ENCODE assay signal across 10 mouse cellular contexts in the genomic region with DNA sequence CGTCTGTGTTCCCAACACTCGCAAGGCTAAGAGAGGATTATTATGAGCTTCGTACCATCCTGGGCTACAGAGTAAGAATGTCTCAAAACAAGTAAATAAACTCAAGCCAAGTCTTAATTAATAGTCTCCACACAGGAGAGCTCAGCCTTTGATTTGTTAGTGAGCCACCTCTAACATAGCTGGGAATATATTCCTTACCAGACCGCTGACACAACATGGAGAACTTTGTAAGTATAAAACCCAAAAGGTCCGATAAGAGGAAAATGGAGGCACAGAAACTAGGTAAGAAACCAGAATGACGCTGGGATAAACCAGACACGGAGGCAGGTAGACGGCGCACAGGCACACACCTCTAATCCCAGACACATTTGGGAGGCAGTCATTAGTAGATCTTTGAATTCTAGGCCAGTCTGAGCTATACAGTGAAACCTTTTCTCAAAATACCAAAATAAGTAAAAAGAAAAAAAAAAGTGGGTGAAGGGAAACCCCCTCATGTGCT. TPM values are rescaled to one million over a fixed set of nuclear protein-coding genes. Genes with fewer than 3 reads are reported as not detected.
DNase-seq lines count a peak whose midpoint lies in the region; ATAC-seq and TF ChIP-seq lines count a peak whose summit lies in the region.
"Had no signal": no experiment of that assay in that cellular context is flagged by ENCODE, and none has a peak within 500 bp of the region (broad histone marks: within the 10 kb centered on the region; RNA-seq: fewer than 3 reads in every experiment).

No protein-coding gene starts in this region.

- DNase-seq in embryonic facial prominence, embryonic 10.5 days (ENCODE audit: low spot score): no peak
- DNase-seq in kidney, adult 11 months: no peak
- DNase-seq in liver, embryonic 14.5 days (ENCODE audit: low read depth in 3 of 3, low spot score in 3 of 3): no peak
- no peak for DNase-seq in urinary bladder, postnatal 25 days (ENCODE audit: low spot score)
- DNase-seq in midbrain, embryonic 14.5 days: no peak
- DNase-seq: cerebellum, adult 18-20 months; right cerebral cortex, postnatal 4 days had no signal

- H3K4me1 ChIP-seq in embryonic facial prominence, embryonic 13.5 days: peaks cover 51% of the 10 kb centered on the region
- H3K4me1 ChIP-seq in embryonic facial prominence, embryonic 10.5 days: peaks cover 59% of the 10 kb centered on the region
- H3K4me1 ChIP-seq in kidney, embryonic 15.5 days: peaks cover 58% of the 10 kb centered on the region
- H3K4me1 ChIP-seq in E14TG2a.4 (replicated peaks; ENCODE audit: low read depth, low read length): peaks cover 95% of the 10 kb centered on the region
- peaks cover 39 to 47% of the 10 kb centered on the region in 2 experiments for H3K4me1 ChIP-seq in liver, embryonic 14.5 days (replicated peaks; ENCODE audit: control insufficient read depth in 2 of 2, insufficient read depth in 2 of 2, low read length in 1 of 2)
- peaks cover 14% of the 10 kb centered on the region for H3K4me1 ChIP-seq in midbrain, embryonic 14.5 days (ENCODE audit: control insufficient read depth, insufficient read depth, low read length)

- H3K36me3 ChIP-seq in embryonic facial prominence, embryonic 13.5 days: no peaks in the 10 kb centered on the region
- no peaks in the 10 kb centered on the region for H3K36me3 ChIP-seq in embryonic facial prominence, embryonic 10.5 days (replicated peaks)
- H3K36me3 ChIP-seq in kidney, embryonic 15.5 days: no peaks in the 10 kb centered on the region
- H3K36me3 ChIP-seq in E14TG2a.4 (ENCODE audit: insufficient read depth, low read length): peaks cover 20% of the 10 kb centered on the region; the same call in 1 of the 2 replicates
- no peaks in the 10 kb centered on the region for H3K36me3 ChIP-seq in liver, embryonic 14.5 days (replicated peaks; ENCODE audit: control insufficient read depth, insufficient read depth, low read depth)
- no peaks in the 10 kb centered on the region for H3K36me3 ChIP-seq in midbrain, embryonic 14.5 days (ENCODE audit: control insufficient read depth, insufficient read depth, low read length)

- peak overlapping the region; percentile 19 for H3K4me2 ChIP-seq in embryonic facial prominence, embryonic 13.5 days
- peak overlapping the region; percentile 60 for H3K4me2 ChIP-seq in kidney, embryonic 15.5 days
- H3K4me2 ChIP-seq in liver, embryonic 14.5 days (ENCODE audit: low read depth): peak overlapping the region; percentile 69
- H3K4me2 ChIP-seq in midbrain, embryonic 14.5 days (ENCODE audit: low read length): no peak overlapping the region

- H3K4me3 ChIP-seq in embryonic facial prominence, embryonic 13.5 days: no peak overlapping the region
- H3K4me3 ChIP-seq in embryonic facial prominence, embryonic 10.5 days: no peak overlapping the region
- 0 out of 2 replicates have a peak overlapping the region, but pooled peaks have one; percentile 41 for H3K4me3 ChIP-seq in kidney, embryonic 15.5 days (replicated peaks)
- H3K4me3 ChIP-seq in E14TG2a.4 (replicated peaks; ENCODE audit: low read length): peak overlapping the region; percentile 87
- peak overlapping the region in 1 of 2 experiments; percentile 58; a peak in 2 of 4 replicates for H3K4me3 ChIP-seq in liver, embryonic 14.5 days (ENCODE audit: insufficient read depth in 1 of 2, low read depth in 2 of 2, low read length in 2 of 2)
- H3K4me3 ChIP-seq in midbrain, embryonic 14.5 days (replicated peaks; ENCODE audit: low read depth, low read length): no peak overlapping the region

- TF ChIP-seq CTCF in E14TG2a.4 (conservative IDR thresholded peaks at IDR 0.05; ENCODE audit: low read length): no peak
- no peak for TF ChIP-seq CTCF in liver, embryonic 14.5 days (IDR thresholded peaks at IDR 0.05; ENCODE audit: low read depth)

- H3K27me3 ChIP-seq in embryonic facial prominence, embryonic 13.5 days: no peaks in the 10 kb centered on the region
- no peaks in the 10 kb centered on the region for H3K27me3 ChIP-seq in embryonic facial prominence, embryonic 10.5 days (replicated peaks; ENCODE audit: low read depth, poor library complexity, severe bottlenecking)
- H3K27me3 ChIP-seq in kidney, embryonic 15.5 days: no peaks in the 10 kb centered on the region
- H3K27me3 ChIP-seq in E14TG2a.4 (ENCODE audit: insufficient read depth, low read length): no peaks in the 10 kb centered on the region
- no peaks in the 10 kb centered on the region for H3K27me3 ChIP-seq in liver, embryonic 14.5 days (ENCODE audit: control insufficient read depth, insufficient read depth, low read length)
- H3K27me3 ChIP-seq in midbrain, embryonic 14.5 days (ENCODE audit: control insufficient read depth, insufficient read depth, low read length): no peaks in the 10 kb centered on the region

- no peak overlapping the region for H3K27ac ChIP-seq in embryonic facial prominence, embryonic 13.5 days
- H3K27ac ChIP-seq in embryonic facial prominence, embryonic 10.5 days (replicated peaks): no peak overlapping the region
- 0 out of 2 replicates have a peak overlapping the region, but pooled peaks have one; percentile 24 for H3K27ac ChIP-seq in kidney, embryonic 15.5 days
- H3K27ac ChIP-seq in liver, embryonic 14.5 days: peak overlapping the region; percentile 78
- H3K27ac ChIP-seq in midbrain, embryonic 14.5 days (replicated peaks; ENCODE audit: low read depth, low read length): no peak overlapping the region

- TF ChIP-seq EP300 in liver, embryonic 14.5 days (IDR thresholded peaks at IDR 0.05; ENCODE audit: low read depth): no peak

- H3K9ac ChIP-seq in embryonic facial prominence, embryonic 13.5 days: 0 out of 2 replicates have a peak overlapping the region, but pooled peaks have one; percentile 16
- H3K9ac ChIP-seq in kidney, embryonic 15.5 days: no peak overlapping the region
- peak overlapping the region; percentile 87 for H3K9ac ChIP-seq in liver, embryonic 14.5 days (replicated peaks)
- no peak overlapping the region for H3K9ac ChIP-seq in midbrain, embryonic 14.5 days (replicated peaks; ENCODE audit: low read length)

- no peaks in the 10 kb centered on the region for H3K9me3 ChIP-seq in embryonic facial prominence, embryonic 13.5 days
- no peaks in the 10 kb centered on the region for H3K9me3 ChIP-seq in embryonic facial prominence, embryonic 10.5 days
- H3K9me3 ChIP-seq in kidney, embryonic 15.5 days (replicated peaks): no peaks in the 10 kb centered on the region
- no peaks in the 10 kb centered on the region for H3K9me3 ChIP-seq in E14TG2a.4 (ENCODE audit: low read length)
- H3K9me3 ChIP-seq in liver, embryonic 14.5 days (ENCODE audit: control insufficient read depth, low read length): no peaks in the 10 kb centered on the region
- no peaks in the 10 kb centered on the region for H3K9me3 ChIP-seq in midbrain, embryonic 14.5 days (ENCODE audit: control insufficient read depth, low read length)

- 86% methylated on average over 9 of the region's 9 CpGs for WGBS in embryonic facial prominence, embryonic 13.5 days
- WGBS in embryonic facial prominence, embryonic 10.5 days: 91% methylated on average over 9 of the region's 9 CpGs
- 87% methylated on average over 9 of the region's 9 CpGs for WGBS in kidney, embryonic 15.5 days
- 86% methylated on average over 9 of the region's 9 CpGs for WGBS in liver, embryonic 14.5 days (ENCODE audit: insufficient replicate concordance)
- 90% methylated on average over 9 of the region's 9 CpGs for WGBS in midbrain, embryonic 14.5 days

- ATAC-seq in embryonic facial prominence, embryonic 13.5 days (ENCODE audit: insufficient number of reproducible peaks, insufficient read depth, low FRiP score, low TSS enrichment, low read depth): no peak
- ATAC-seq in kidney, embryonic 15.5 days (replicated peaks; ENCODE audit: low FRiP score): no peak
- no peak for ATAC-seq in liver, embryonic 14.5 days (ENCODE audit: insufficient read depth)
- no peak for ATAC-seq in midbrain, embryonic 14.5 days (ENCODE audit: low FRiP score, low TSS enrichment)

RNA-seq across cellular contexts. Expression of a gene that starts 34.1 kb away (rescaled TPM):
- 30.6 and 34.0 TPM in 2 replicates for polyA plus RNA-seq in embryonic facial prominence, embryonic 13.5 days (2015; fragmentation: Nextera tagmentation; extraction: Ambion mirVana)
- 44.6 and 45.4 TPM in 2 replicates for polyA plus RNA-seq in embryonic facial prominence, embryonic 10.5 days (2016; fragmentation: Nextera tagmentation; extraction: Ambion mirVana)
- 40.2 and 43.1 TPM in 2 replicates for polyA plus RNA-seq in kidney, embryonic 15.5 days (2015; fragmentation: Nextera tagmentation; extraction: Ambion mirVana)
- polyA plus RNA-seq in liver, embryonic 14.5 days (2012; rRNA removed): 5.9 and 6.7 TPM in 2 replicates
- 6.6 and 8.4 TPM in 2 replicates for polyA plus RNA-seq in liver, embryonic 14.5 days (2014; fragmentation: Nextera tagmentation; extraction: Ambion mirVana)
- 8.3 and 12.2 TPM in 2 replicates for polyA plus RNA-seq in midbrain, embryonic 14.5 days (2014; fragmentation: Nextera tagmentation; extraction: Ambion mirVana)

RNA-seq across cellular contexts. Expression of a gene that starts 36.7 kb away (rescaled TPM):
- 3.1 and 4.5 TPM in 2 replicates for polyA plus RNA-seq in embryonic facial prominence, embryonic 13.5 days (2015; fragmentation: Nextera tagmentation; extraction: Ambion mirVana)
- 2.5 and 2.9 TPM in 2 replicates for polyA plus RNA-seq in embryonic facial prominence, embryonic 10.5 days (2016; fragmentation: Nextera tagmentation; extraction: Ambion mirVana)
- 8.1 and 8.5 TPM in 2 replicates for polyA plus RNA-seq in kidney, embryonic 15.5 days (2015; fragmentation: Nextera tagmentation; extraction: Ambion mirVana)
- polyA plus RNA-seq in liver, embryonic 14.5 days (2012; rRNA removed): 5.3 and 5.8 TPM in 2 replicates
- polyA plus RNA-seq in liver, embryonic 14.5 days (2014; fragmentation: Nextera tagmentation; extraction: Ambion mirVana): 3.2 and 4.6 TPM in 2 replicates
- polyA plus RNA-seq in midbrain, embryonic 14.5 days (2014; fragmentation: Nextera tagmentation; extraction: Ambion mirVana): 0.73 and 1.2 TPM in 2 replicates

RNA-seq across cellular contexts. Expression of a gene that starts 53.0 kb away (rescaled TPM):
- 3.8 and 4.7 TPM in 2 replicates for polyA plus RNA-seq in embryonic facial prominence, embryonic 13.5 days (2015; fragmentation: Nextera tagmentation; extraction: Ambion mirVana)
- polyA plus RNA-seq in embryonic facial prominence, embryonic 10.5 days (2016; fragmentation: Nextera tagmentation; extraction: Ambion mirVana): 6.8 and 7.4 TPM in 2 replicates
- polyA plus RNA-seq in kidney, embryonic 15.5 days (2015; fragmentation: Nextera tagmentation; extraction: Ambion mirVana): 4.2 and 4.7 TPM in 2 replicates
- 2.2 and 2.4 TPM in 2 replicates for polyA plus RNA-seq in liver, embryonic 14.5 days (2012; rRNA removed)
- polyA plus RNA-seq in liver, embryonic 14.5 days (2014; fragmentation: Nextera tagmentation; extraction: Ambion mirVana): 1.1 TPM in 2 replicates
- 9.9 and 10.8 TPM in 2 replicates for polyA plus RNA-seq in midbrain, embryonic 14.5 days (2014; fragmentation: Nextera tagmentation; extraction: Ambion mirVana)

Comparison
In these comparisons a context has a peak if more than half of its experiments do, and no peak if none do; other contexts are left out.
1. H3K27ac ChIP-seq: peak in kidney, embryonic 15.5 days (single experiment) and liver, embryonic 14.5 days (single experiment); none in embryonic facial prominence, embryonic 13.5 days (single experiment), embryonic facial prominence, embryonic 10.5 days (single experiment) and midbrain, embryonic 14.5 days (single experiment).
2. H3K4me3 ChIP-seq: peak in kidney, embryonic 15.5 days (single experiment) and E14TG2a.4 (single experiment); none in embryonic facial prominence, embryonic 13.5 days (single experiment), embryonic facial prominence, embryonic 10.5 days (single experiment) and midbrain, embryonic 14.5 days (single experiment).
3. H3K9ac ChIP-seq: peak in embryonic facial prominence, embryonic 13.5 days (single experiment) and liver, embryonic 14.5 days (single experiment); none in kidney, embryonic 15.5 days (single experiment) and midbrain, embryonic 14.5 days (single experiment).